Mouse (Mus musculus): ENCODE results near the gene Maml2. TPM values are rescaled to one million over a fixed set of nuclear protein-coding genes. Genes with fewer than 3 reads are reported as not detected.

Maml2 gene
- polyA plus RNA-seq, 1 experiment from 2014 or later: 6.3 TPM

DNA sequence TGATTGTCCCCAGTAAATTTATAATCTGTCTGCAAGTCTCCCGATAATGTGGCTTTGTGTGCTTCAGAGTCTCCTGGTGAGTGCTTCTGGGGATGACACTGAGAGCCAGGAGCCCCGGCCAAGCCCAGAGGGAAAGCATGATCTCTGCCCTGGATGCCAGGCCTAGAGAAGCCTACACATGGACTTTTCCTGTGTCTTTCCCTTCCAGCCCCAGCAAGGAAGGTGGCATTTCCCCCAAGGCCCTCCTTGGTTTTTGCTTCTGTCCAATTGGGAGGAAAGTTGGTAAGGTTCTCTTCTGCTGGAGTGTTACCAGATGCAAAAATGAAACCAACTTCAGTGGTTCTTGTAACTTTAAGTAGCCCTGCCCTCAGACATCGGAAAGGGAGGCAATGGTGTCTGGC lies 2.3 kb downstream of the Maml2 start:
- Histone ChIP-seq H3K4me3 (peak overlapping the region; percentile 67; the same call in 1 of the 2 replicates), H3K27me3 (ENCODE audit: poor library complexity, severe bottlenecking) (peaks cover 24% of the 10 kb centered on the region), H3K9me3 (no peaks in the 10 kb centered on the region), H3K4me1 (peaks cover 76% of the 10 kb centered on the region), H3K27ac (peak overlapping the region; percentile 21; the same call in 1 of the 2 replicates), H3K36me3 (replicated peaks) (no peaks in the 10 kb centered on the region)
- no peak for DNase-seq (ENCODE audit: extremely low spot score, low spot score)
- WGBS: 50% methylated on average over 3 of the region's 3 CpGs

GRCm38 (mm10) chr9:13300891-13301782 lies 3.4 kb downstream of the Maml2 start:
- H3K27ac ChIP-seq: 0 out of 2 replicates have a peak overlapping the region, but pooled peaks have one; percentile 21
- H3K27me3 ChIP-seq (ENCODE audit: poor library complexity, severe bottlenecking): peaks cover 24% of the 10 kb centered on the region
- H3K4me1 ChIP-seq: peaks cover 75% of the 10 kb centered on the region
- no peak for DNase-seq (ENCODE audit: extremely low spot score, low spot score)
- WGBS: 77% methylated on average over 9 of the region's 9 CpGs
- H3K9me3 ChIP-seq: no peaks in the 10 kb centered on the region
- peak overlapping the region; percentile 0; the same call in 1 of the 2 replicates for H3K4me3 ChIP-seq
- no peaks in the 10 kb centered on the region for H3K36me3 ChIP-seq (replicated peaks)

DNA sequence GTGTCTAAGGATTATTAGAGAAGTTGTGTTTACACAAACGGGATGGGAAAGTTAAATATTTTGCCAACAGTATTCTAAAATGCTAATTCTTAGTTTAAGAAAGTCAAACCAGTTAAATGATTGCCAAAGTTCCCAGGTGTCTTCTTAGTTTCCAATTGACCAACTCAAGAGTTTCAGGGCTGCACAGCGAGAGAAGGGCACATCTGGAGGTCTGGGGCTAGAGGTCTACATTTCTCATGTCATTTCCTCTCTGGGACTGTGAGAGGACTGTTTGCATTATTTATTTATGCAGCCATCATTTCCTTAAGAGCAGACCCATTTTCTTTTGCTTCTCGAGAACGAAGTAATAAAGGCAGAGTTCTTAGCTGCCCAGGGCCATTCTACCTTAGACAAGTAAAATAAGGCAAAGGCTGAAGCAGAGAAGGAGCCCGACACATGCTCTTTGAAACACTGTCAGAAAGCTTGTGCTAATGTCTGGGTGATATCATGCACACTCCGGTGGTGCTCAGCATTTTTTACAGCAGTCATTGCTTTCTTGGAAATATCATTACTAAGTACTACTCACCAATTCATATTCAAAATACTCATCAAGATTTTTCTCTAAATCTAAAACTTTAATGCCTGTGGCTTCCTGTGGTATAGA lies 4.5 kb downstream of the Maml2 start:
- Histone ChIP-seq H3K9me3 (no peaks in the 10 kb centered on the region), H3K27ac (no peak overlapping the region), H3K36me3 (replicated peaks) (no peaks in the 10 kb centered on the region), H3K27me3 (ENCODE audit: poor library complexity, severe bottlenecking) (peaks cover 24% of the 10 kb centered on the region), H3K4me3 (no peak overlapping the region), H3K4me1 (peaks cover 78% of the 10 kb centered on the region)
- no peak for DNase-seq (ENCODE audit: extremely low spot score, low spot score)
- 85% methylated on average over 6 of the region's 6 CpGs for WGBS

- Histone ChIP-seq H3K4me3 (no peak overlapping the region), H3K4me1 (peaks cover 73% of the 10 kb centered on the region), H3K9me3 (no peaks in the 10 kb centered on the region), H3K36me3 (replicated peaks) (no peaks in the 10 kb centered on the region), H3K27me3 (ENCODE audit: poor library complexity, severe bottlenecking) (peaks cover 24% of the 10 kb centered on the region), H3K27ac (0 out of 2 replicates have a peak overlapping the region, but pooled peaks have one; percentile 1)
- no peak for DNase-seq (ENCODE audit: extremely low spot score, low spot score)
- 53% methylated on average over 5 of the region's 5 CpGs for WGBS
Observed at GRCm38 (mm10) chr9:13303099-13303771, 5.5 kb downstream of the Maml2 start.

DNA sequence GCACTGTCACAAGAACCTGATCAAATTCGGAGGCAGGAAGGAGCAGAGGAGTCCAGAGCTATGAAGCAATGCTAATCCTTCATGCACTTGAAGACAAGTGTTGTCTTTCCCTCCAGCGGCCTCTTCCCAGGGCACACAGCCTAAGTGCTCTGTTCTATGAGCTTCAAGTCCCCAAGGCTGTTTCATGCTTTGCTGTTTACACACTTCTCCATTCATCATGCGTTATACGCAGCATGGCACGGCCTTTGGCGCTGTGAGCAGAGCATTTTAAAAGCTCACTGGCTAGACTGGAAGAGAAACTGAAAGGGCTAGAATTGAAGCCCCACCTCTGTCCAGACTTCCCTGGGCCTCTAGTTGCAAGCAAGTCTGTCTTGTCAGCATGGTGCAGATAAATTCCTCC lies 6.2 kb downstream of the Maml2 start:
- DNase-seq (ENCODE audit: extremely low spot score, low spot score): no peak
- no peaks in the 10 kb centered on the region for H3K36me3 ChIP-seq (replicated peaks)
- no peak overlapping the region for H3K27ac ChIP-seq

GRCm38 (mm10) chr9:13306471-13306870 lies 8.7 kb downstream of the Maml2 start:
- no peaks in the 10 kb centered on the region for H3K27me3 ChIP-seq (ENCODE audit: poor library complexity, severe bottlenecking)
- H3K27ac ChIP-seq: no peak overlapping the region
- no peak for DNase-seq (ENCODE audit: extremely low spot score, low spot score)
- H3K4me1 ChIP-seq: peaks cover 53% of the 10 kb centered on the region
- 95% methylated on average over 3 of the region's 3 CpGs for WGBS
- H3K4me3 ChIP-seq: no peak overlapping the region
- no peaks in the 10 kb centered on the region for H3K9me3 ChIP-seq
- H3K36me3 ChIP-seq (replicated peaks): no peaks in the 10 kb centered on the region

More for the DNA sequence above, 6.2 kb downstream of the Maml2 start:
- Histone ChIP-seq H3K9me3 (no peaks in the 10 kb centered on the region), H3K4me3 (no peak overlapping the region), H3K27me3 (ENCODE audit: poor library complexity, severe bottlenecking) (peaks cover 19% of the 10 kb centered on the region), H3K4me1 (peaks cover 65% of the 10 kb centered on the region)
- 78% methylated on average over 6 of the region's 6 CpGs for WGBS

DNA sequence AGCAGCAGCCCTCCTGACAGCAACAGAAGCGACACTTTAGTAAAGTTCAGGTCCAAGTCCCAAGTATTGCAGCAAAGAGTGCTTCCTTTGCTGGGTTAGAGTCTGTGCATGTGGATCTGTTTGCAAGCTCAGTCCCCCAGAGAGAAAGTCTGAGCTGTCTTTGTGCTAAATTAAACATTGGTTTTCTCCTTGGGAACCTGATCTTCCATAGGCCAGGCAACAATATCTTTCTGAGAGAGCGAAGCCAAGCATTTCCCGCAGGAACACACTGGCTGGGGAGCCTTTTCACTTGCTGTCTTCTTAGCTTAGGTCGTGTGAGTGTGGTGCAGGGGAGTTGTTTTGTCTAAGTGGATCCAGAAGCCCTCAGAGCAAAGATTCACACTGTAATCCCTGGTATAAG lies 9.5 kb downstream of the Maml2 start:
- H3K4me1 ChIP-seq: peaks cover 51% of the 10 kb centered on the region
- H3K4me3 ChIP-seq: no peak overlapping the region
- H3K36me3 ChIP-seq (replicated peaks): no peaks in the 10 kb centered on the region
- H3K27ac ChIP-seq: no peak overlapping the region
- H3K9me3 ChIP-seq: no peaks in the 10 kb centered on the region
- no peak for DNase-seq (ENCODE audit: extremely low spot score, low spot score)
- no peaks in the 10 kb centered on the region for H3K27me3 ChIP-seq (ENCODE audit: poor library complexity, severe bottlenecking)
- 69% methylated on average over 4 of the region's 4 CpGs for WGBS

- DNase-seq (ENCODE audit: extremely low spot score, low spot score): no peak
- Histone ChIP-seq H3K4me1 (peaks cover 36% of the 10 kb centered on the region), H3K9me3 (no peaks in the 10 kb centered on the region), H3K27me3 (ENCODE audit: poor library complexity, severe bottlenecking) (no peaks in the 10 kb centered on the region), H3K36me3 (replicated peaks) (no peaks in the 10 kb centered on the region), H3K27ac (no peak overlapping the region), H3K4me3 (no peak overlapping the region)
- WGBS: 86% methylated on average over 8 of the region's 8 CpGs
Observed at GRCm38 (mm10) chr9:13308718-13309117, 11.0 kb downstream of the Maml2 start.

GRCm38 (mm10) chr9:13309807-13310206 lies 12.1 kb downstream of the Maml2 start:
- 77% methylated on average over 7 of the region's 7 CpGs for WGBS
- H3K27me3 ChIP-seq (ENCODE audit: poor library complexity, severe bottlenecking): no peaks in the 10 kb centered on the region
- H3K9me3 ChIP-seq: no peaks in the 10 kb centered on the region
- H3K36me3 ChIP-seq (replicated peaks): no peaks in the 10 kb centered on the region
- H3K4me1 ChIP-seq: peaks cover 28% of the 10 kb centered on the region
- H3K27ac ChIP-seq: no peak overlapping the region
- H3K4me3 ChIP-seq: no peak overlapping the region
- no peak for DNase-seq (ENCODE audit: extremely low spot score, low spot score)

- Histone ChIP-seq H3K36me3 (replicated peaks) (no peaks in the 10 kb centered on the region), H3K27me3 (ENCODE audit: poor library complexity, severe bottlenecking) (no peaks in the 10 kb centered on the region), H3K4me3 (no peak overlapping the region), H3K4me1 (peaks cover 29% of the 10 kb centered on the region), H3K9me3 (no peaks in the 10 kb centered on the region), H3K27ac (no peak overlapping the region)
- DNase-seq (ENCODE audit: extremely low spot score, low spot score): no peak
- WGBS: 43% methylated on average over 3 of the region's 3 CpGs
Observed at GRCm38 (mm10) chr9:13310236-13310635, 12.5 kb downstream of the Maml2 start.

- peaks cover 34% of the 10 kb centered on the region for H3K4me1 ChIP-seq
Observed at GRCm38 (mm10) chr9:13311094-13311493, 13.3 kb downstream of the Maml2 start.

GRCm38 (mm10) chr9:13313923-13314322 lies 16.2 kb downstream of the Maml2 start:
- H3K4me1 ChIP-seq: peaks cover 23% of the 10 kb centered on the region
- no peaks in the 10 kb centered on the region for H3K9me3 ChIP-seq
- no peaks in the 10 kb centered on the region for H3K36me3 ChIP-seq (replicated peaks)
- no peak for DNase-seq (ENCODE audit: extremely low spot score, low spot score)
- no peaks in the 10 kb centered on the region for H3K27me3 ChIP-seq (ENCODE audit: poor library complexity, severe bottlenecking)
- 92% methylated on average over 2 of the region's 2 CpGs for WGBS
- no peak overlapping the region for H3K27ac ChIP-seq
- no peak overlapping the region for H3K4me3 ChIP-seq

More at GRCm38 (mm10) chr9:13311094-13311493, 13.3 kb downstream of the Maml2 start:
- DNase-seq (ENCODE audit: extremely low spot score, low spot score): no peak
- H3K36me3 ChIP-seq (replicated peaks): no peaks in the 10 kb centered on the region
- H3K9me3 ChIP-seq: no peaks in the 10 kb centered on the region
- H3K27me3 ChIP-seq (ENCODE audit: poor library complexity, severe bottlenecking): no peaks in the 10 kb centered on the region
- H3K27ac ChIP-seq: no peak overlapping the region
- 54% methylated on average over 2 of the region's 2 CpGs for WGBS
- H3K4me3 ChIP-seq: no peak overlapping the region

All from forebrain, embryonic 10.5 days (tissue).